Mouse (Mus musculus) C2C12 (cell line): ENCODE data around the gene Ppp1r1a.
A peak's percentile ranks its signal among the peaks of the same experiment; 100 is the strongest.

ENCODE experiments used
- CEBPB ChIP-seq: IDR thresholded peaks from one replicate; pipeline ENCODE4 v1.6.1; 2011; ENCODE audit warnings: low read depth, mild to moderate bottlenecking, control low read depth, moderate library complexity
- CTCF ChIP-seq: IDR thresholded peaks from one replicate; pipeline ENCODE4 v1.5.1; 2011; ENCODE audit not compliant: control insufficient read depth, insufficient read depth, insufficient read length
- FOSL1 ChIP-seq: IDR thresholded peaks from one replicate; pipeline ENCODE4 v1.8.0; 2011; ENCODE audit warnings: mild to moderate bottlenecking, low read length; ENCODE audit not compliant: poor library complexity, insufficient read depth, severe bottlenecking
- MAX ChIP-seq: IDR thresholded peaks from one replicate; pipeline ENCODE4 v1.6.1; 2011; ENCODE audit warnings: mild to moderate bottlenecking, control low read depth
- MYOD1 ChIP-seq: IDR thresholded peaks from one replicate; pipeline ENCODE4 v1.6.1; 2011; ENCODE audit warnings: low read depth; ENCODE audit not compliant: control insufficient read depth, insufficient read length
- MYOG ChIP-seq: IDR thresholded peaks from one replicate; pipeline ENCODE4 v1.6.1; 2011; ENCODE audit not compliant: control insufficient read depth, insufficient read length; ENCODE audit errors: extremely low read depth
- USF1 ChIP-seq: IDR thresholded peaks from one replicate; pipeline ENCODE4 v1.6.1; 2011; ENCODE audit warnings: low read depth, mild to moderate bottlenecking, control low read depth, moderate library complexity

DNA sequence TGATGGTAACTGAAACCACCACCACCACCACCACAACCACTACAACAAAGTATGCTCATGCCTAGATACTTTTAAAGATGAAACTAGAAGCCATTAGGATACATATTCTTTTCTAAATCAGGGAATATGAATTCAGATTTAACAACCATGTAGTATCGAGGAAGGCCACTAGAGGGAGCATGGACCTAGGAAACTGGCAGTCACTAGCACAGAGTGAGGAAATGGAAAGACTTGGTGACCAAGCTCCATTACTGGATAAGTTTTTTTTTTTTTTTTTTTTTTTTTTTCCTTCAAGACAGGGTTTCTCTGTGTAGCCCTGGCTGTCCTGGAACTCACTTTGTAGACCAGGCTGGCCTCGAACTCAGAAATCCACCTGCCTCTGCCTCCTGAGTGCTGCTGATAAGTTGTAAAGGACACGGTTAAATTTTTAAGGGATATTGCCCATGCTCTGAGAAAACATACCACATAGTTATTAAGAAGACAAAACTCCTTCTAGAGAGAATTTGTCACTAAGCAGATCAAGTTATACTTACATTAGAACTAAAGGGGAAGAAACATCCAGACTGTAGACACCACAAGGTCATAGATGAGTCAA, 14.4 kb upstream of the Ppp1r1a start:
- TF ChIP-seq CTCF (peak; percentile 40), CEBPB (no peak), MAX (no peak), FOSL1 (no peak), USF1 (no peak), MYOG (no peak), MYOD1 (no peak)
